Mouse (Mus musculus): ENCODE measurements around the gene Gm21190.
"Not testable (repeated sequence)": the region's sequence is repeated elsewhere in the genome, so short reads cannot be mapped to it uniquely, and the experiment has no call there.

DNA sequence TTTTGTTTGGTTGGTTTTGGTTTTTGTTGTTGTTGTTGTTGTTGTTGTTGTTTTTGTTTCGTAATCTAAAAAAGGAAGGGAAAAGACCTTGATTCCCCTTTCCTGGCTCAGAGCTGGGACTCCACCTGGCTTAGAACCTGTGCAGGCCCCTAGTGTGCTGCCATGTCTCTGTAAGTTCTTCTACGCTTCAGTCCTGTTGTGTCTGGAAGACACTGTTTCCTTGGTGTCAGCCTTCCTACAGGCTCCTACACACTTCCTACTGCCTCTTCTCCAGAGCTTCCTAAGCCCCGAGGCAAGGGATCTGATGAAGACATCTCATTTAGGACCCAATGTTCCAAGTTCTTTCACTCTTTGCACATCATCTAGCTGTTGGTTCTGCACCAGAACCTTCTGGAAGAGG is 30.7 kb downstream of the Gm21190 start:
- not testable (repeated sequence) for TF ChIP-seq CTCF (IDR thresholded peaks at IDR 0.05; ENCODE audit: borderline replicate concordance, control insufficient read depth, extremely low read depth, insufficient read depth, low read length, poor library complexity); POLR2A (IDR thresholded peaks at IDR 0.05; ENCODE audit: control insufficient read depth, extremely low read depth, insufficient read depth, low read length, poor library complexity)

Measured in thymus, adult 2 months (tissue).